Mouse (Mus musculus) thymus, adult 2 months (tissue): ENCODE results near the gene Rhno1.

Experiments
- CTCF ChIP-seq: fragments of 200-500 bp; IDR thresholded peaks from 2 replicates; pipeline ENCODE4 v1.5.1; 2012; ENCODE audit warnings: mild to moderate bottlenecking, control low read depth, low read length, moderate library complexity, borderline replicate concordance; ENCODE audit not compliant: control insufficient read depth, poor library complexity, insufficient read depth; ENCODE audit errors: extremely low read depth
- POLR2A ChIP-seq: fragments of 200-500 bp; IDR thresholded peaks from 2 replicates; pipeline ENCODE4 v1.6.1; 2012; ENCODE audit warnings: mild to moderate bottlenecking, low read length, control low read depth, moderate library complexity; ENCODE audit not compliant: control insufficient read depth, poor library complexity, insufficient read depth; ENCODE audit errors: extremely low read depth

GRCm38 (mm10) chr6:128379636-128380035 lies 16.9 kb upstream of the Rhno1 start:
- no peak for TF ChIP-seq CTCF
- no peak for TF ChIP-seq POLR2A
